Mouse (Mus musculus) heart, postnatal 10 days (tissue): ENCODE measurements at regions not wholly inside any gene's neighbourhood (a gene's known extent, or its start where the extent isn't known, plus 50 kb on each side); places are given as distances from the start of the nearest gene placed in this dataset.
A peak's percentile ranks its signal among the peaks of the same experiment; 100 is the strongest.

Experiments used
- DNase-seq, 2 experiments: peaks; one replicate each; pipeline ENCODE4 v3.0.0; 2021
- intact Hi-C: fragments of 180-260 bp; cut with DNase I; formaldehyde crosslinking; loops from one replicate; pipeline ENCODE4 v1.15.1; 2025

GRCm38 (mm10) chr15:28823526-28823925 lies 620.0 kb downstream of the Dnah5 start:
- DNase-seq: peak in 1 of 2 experiments; percentile 5
- intact Hi-C loops: no loop called here

- intact Hi-C loops: no loop called here
- DNase-seq: no peak
These were observed 631.3 kb downstream of the Dnah5 start for GRCm38 (mm10) chr15:28834831-28835230.

- intact Hi-C loops: no loop called here
- no peak for DNase-seq
These were observed 636.8 kb downstream of the Dnah5 start for GRCm38 (mm10) chr15:28840322-28840721.

GRCm38 (mm10) chr15:28856419-28856818 lies 652.9 kb downstream of the Dnah5 start:
- no peak for DNase-seq
- intact Hi-C loops: no loop called here

GRCm38 (mm10) chr15:28858176-28858575 lies 654.6 kb downstream of the Dnah5 start:
- intact Hi-C loops: no loop called here
- no peak for DNase-seq

GRCm38 (mm10) chr15:28864101-28864500 lies 660.5 kb downstream of the Dnah5 start:
- no peak for DNase-seq
- intact Hi-C loops: no loop called here

GRCm38 (mm10) chr15:28864913-28865312 lies 661.4 kb downstream of the Dnah5 start:
- intact Hi-C loops: no loop called here

GRCm38 (mm10) chr15:28873001-28873400 lies 669.4 kb downstream of the Dnah5 start:
- DNase-seq: no peak
- intact Hi-C loops: no loop called here

More at GRCm38 (mm10) chr15:28864913-28865312, 661.4 kb downstream of the Dnah5 start:
- DNase-seq: peak; percentile 4 to 9

GRCm38 (mm10) chr15:28896248-28896808 lies 692.8 kb downstream of the Dnah5 start:
- DNase-seq: no peak
- intact Hi-C loops: no loop called here

GRCm38 (mm10) chr15:28922437-28922836 lies 718.9 kb downstream of the Dnah5 start:
- DNase-seq: no peak
- intact Hi-C loops: no loop called here

GRCm38 (mm10) chr15:28948245-28948644 lies 744.7 kb downstream of the Dnah5 start:
- peak; percentile 23 to 28 for DNase-seq
- intact Hi-C loops: no loop called here
